Mouse (Mus musculus) hindlimb bud, embryonic 11.5 days (tissue): ENCODE results near the gene Fbxl18.
"Not testable (repeated sequence)": the region's sequence is repeated elsewhere in the genome, so short reads cannot be mapped to it uniquely, and the experiment has no call there.

Experiments
- DNase-seq: peaks from one replicate; pipeline ENCODE4 v3.0.0-alpha.2; 2012; ENCODE audit warnings: low read depth, low spot score; ENCODE audit errors: extremely low spot score

The Fbxl18 gene

DNA sequence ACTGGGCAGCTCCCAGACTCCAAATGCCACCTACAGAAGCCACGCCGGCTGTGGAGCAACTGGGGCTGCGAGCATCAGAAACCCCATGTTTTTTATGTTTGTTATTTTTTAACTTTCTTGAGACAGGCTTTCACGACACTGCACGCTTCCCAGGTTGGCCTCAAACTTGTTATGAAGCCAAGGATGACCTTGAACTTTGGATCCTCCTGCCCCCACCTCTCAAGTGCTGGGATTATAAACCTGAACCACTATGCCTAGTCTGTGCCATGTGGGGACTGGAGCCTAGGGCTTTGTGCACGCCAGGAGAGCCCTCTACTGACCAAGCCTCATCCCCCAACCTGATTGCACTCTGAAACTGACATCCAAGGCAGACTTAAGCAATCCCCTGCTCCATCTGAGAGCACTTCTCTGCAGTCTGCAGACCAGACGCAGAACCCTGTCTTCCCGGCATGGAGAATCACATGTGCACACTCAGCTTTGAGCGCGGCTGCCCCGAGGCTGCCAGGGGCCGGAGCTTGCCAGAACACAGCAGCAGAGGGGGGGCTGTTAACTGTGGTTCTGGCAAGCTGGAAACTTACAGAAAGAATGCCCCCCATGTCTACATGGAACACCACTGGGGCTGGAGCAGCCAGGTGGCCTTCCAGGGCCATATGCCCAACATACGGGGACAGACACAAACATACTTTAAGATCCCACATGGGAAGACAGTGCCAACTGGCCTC is 20.3 kb downstream of the Fbxl18 start:
- DNase-seq: no peak

GRCm38 (mm10) chr5:142873718-142874117 is 21.5 kb downstream of the Fbxl18 start:
- DNase-seq: no peak

DNA sequence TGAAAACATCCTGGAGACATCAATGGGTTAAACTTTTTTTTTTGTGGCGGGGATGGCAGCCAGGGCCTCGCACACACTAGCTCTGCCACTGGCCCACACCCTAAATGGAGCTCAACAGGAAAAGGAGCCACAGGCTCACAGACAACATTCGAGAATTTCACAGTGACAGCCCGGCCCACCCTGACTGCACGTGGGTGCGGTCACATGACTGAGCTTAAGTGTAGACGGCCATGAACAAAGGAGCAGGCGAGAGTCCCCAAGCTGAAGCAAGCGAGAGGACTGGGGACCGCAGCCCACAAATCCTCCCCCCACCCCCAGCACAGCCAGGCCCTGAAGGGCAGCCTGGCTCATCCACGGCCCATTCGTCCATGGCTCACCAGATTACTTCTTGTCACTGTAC is 23.5 kb downstream of the Fbxl18 start:
- no peak for DNase-seq

GRCm38 (mm10) chr5:142869463-142869862 is 25.8 kb downstream of the Fbxl18 start:
- peak; percentile 41 for DNase-seq

GRCm38 (mm10) chr5:142857763-142858229 is 37.4 kb downstream of the Fbxl18 start:
- DNase-seq: no peak

DNA sequence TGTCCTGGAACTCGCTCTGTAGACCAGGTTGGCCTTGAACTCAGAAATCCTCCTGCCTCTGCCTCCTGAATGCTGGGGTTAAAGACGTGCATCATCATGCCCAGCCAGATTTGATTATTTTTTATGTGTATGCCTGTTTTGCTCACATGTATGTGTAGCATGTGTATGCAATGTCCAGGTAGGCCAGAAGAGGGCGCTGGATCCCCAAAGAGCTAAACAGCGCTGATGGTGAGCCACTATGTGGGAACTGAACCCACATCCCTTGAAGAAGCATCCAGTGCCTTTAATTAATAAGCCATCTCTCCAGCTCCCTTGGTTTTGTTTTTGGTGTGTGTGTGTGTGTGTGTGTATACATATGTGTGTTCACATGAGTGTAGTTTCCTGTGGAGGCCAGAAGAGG is 38.8 kb downstream of the Fbxl18 start:
- no peak for DNase-seq

- no peak for DNase-seq
These were observed 40.3 kb downstream of the Fbxl18 start for GRCm38 (mm10) chr5:142854877-142855276.

GRCm38 (mm10) chr5:142853585-142853984 is 41.6 kb downstream of the Fbxl18 start:
- DNase-seq: no peak

DNA sequence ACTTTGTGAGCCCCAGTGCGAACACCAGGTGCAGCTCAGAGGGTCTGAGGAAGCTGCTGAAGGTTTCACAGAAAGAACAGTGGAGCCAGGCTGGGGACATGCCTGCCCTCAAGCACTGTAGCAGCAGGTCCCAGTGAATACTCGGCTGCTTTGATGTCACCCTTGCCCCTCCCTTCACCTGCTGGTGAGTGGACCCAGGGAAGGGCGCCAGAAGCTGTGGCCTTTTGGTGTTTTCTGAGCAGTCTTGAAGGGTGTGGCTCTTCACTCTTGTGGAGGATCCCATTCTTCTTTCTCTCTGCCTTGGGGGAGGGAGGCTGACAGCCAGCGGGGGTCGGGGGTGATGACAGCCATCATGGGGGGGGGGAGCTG is 43.6 kb downstream of the Fbxl18 start:
- DNase-seq: no peak

GRCm38 (mm10) chr5:142850916-142851680 is 44.1 kb downstream of the Fbxl18 start:
- DNase-seq: no peak

DNA sequence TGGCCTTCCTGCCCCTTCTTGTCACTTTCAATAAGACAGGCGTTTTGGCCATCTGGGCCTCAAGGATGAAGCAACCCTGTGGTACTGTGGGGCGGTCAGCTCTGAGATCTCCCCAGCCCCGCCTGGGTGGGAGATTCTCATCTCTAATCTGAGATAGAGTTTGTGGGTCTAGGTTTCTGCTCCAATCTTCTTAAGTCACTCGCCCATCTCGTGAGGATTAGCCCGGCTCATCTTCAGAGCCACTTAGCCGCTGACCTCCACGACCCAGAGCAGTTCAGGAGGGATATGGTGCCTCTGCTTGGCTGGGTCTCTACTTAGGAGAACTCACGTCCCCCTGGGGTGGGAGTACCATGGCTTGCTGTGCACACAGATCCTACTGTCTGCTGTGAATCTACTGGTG is 44.7 kb downstream of the Fbxl18 start:
- no peak for DNase-seq

DNA sequence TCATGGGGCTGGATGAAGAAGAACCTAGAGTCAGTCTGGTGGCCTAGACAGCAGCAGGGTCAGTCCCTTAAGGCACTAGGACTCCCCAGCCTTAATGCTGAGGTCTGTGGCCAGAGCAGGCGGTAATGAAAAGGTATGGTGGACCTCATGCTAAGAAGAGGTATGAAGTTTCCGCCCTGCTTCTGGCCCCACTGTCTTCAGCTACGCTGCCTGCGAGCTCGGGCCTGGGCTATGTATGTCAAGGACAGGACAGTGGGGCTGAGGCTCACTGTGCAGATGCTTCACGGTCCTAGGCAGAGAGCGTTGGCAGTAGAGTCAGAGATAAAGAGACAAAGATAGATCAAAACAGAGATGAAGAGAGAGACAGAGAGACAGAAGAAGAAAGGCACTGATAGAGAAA is 46.3 kb downstream of the Fbxl18 start:
- DNase-seq: no peak

GRCm38 (mm10) chr5:142848149-142848548 is 47.1 kb downstream of the Fbxl18 start:
- DNase-seq: no peak

DNA sequence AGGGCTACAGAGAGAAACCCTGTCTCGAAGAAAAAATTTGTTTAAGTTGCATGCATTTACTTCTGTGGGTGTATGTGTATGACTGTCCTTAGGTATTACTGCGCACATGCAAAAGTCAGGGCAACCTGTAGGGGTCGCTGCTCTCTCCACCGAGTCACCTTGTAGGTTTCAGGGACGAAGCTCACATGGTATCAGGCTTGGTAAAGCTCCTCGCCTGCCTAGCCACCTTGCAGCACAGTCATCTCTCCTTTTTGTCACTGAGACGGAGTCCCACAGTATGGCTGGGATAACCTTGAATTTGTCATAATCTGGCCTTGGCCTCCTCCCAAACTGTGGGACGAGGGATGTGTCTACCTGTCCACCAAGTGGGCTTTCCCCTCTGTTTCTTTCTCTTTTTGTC is 50.8 kb downstream of the Fbxl18 start:
- DNase-seq: no peak

DNA sequence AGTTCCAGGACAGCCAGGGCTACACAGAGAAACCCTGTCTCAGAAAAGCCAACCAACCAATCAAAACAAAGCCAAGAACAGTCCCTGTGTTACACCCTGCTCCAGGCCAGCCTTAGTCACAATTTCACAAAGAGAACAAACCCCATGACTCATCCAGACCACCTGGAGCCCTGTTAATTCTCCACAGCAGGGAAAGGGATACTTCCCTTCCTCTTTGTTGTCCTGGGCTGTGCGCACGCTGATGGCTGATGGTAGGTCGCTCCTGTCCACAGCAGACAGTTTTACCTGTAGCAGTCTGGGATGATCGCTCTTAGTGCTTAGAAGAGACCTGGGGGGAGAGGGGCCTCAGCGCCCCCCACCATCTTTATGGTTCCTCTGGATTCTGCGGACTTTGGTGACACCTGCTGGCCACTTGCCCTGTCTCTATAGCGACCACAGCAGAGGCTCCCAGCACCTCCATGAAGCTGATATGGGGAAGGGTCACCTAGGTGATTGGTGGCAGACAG is 53.0 kb downstream of the Fbxl18 start:
- no peak for DNase-seq

DNA sequence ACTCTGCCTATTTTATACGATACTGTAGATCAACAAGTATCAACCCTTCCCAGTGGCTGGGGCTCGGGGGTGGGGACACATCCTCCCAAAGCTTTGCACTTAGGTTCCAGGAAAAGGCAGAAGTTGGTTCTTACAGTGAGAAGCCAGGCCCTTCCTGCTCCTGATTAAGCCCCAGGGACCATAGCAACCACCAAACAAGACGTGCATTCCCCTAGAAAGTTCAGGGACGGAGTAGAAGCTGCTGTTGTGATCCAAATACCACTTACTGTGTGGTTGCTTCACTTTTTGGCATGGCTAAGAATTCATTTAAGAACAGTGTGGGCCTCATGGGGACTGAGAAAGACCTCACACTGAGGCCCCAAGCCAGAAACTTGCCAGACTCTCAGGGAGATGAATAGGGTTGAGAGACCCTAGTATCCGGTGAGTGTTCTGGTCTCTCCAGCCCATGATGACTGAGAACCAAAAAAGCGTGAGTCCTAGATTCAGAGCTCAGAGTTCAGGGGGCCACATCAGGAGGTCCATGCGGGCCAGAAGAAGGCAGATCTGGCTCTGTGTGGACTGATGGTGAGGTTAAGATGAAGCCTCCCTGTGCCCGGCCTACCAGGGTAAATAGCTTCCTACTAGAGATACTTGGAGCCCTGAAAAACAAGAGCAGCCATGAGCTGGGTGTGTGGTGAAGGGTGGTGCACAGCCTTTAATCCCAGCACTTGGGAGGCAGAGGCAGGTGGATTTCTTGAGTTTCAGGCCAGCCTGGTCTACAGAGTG is 53.7 kb downstream of the Fbxl18 start:
- no peak for DNase-seq

- DNase-seq: not testable (repeated sequence)
These were observed 57.8 kb downstream of the Fbxl18 start for GRCm38 (mm10) chr5:142837427-142837826.

GRCm38 (mm10) chr5:142836891-142837290 is 58.3 kb downstream of the Fbxl18 start:
- no peak for DNase-seq

DNA sequence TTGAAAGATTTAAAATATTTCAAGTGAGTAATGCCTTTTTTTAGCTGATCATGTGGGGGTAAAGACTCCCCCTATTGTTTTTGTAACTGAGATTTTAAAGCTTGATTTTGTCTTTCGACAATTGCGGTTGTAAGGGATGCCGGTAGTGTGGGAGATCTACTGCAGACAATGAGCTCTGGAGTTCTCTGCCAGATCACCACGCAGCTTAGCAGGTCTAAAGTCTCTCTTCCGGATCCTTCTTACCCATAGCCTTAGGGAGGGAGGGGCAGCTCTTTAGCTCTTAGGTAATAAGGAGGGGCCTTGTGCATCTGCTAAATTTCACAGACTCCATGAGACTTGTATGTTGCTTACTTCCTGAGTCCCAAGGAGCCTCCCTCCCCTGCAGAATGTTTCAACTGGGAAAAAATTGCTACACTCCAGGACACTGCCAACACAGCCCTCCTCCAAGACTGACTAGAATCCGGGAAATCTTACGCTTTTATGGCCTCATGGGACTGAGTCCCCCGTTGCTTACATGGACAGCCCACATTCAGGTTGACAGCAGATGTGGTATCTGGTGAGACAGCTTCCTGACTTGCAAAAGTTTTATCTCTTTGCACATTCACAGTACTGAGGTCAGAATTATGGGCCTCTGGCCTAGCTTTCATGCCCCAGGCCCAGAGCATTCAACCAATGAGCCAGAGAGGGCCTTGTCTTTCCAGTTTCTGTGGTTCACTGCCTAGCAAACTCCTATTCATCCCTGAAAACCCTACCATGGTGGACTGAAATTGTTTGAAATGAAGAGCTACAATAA is 61.4 kb downstream of the Fbxl18 start:
- DNase-seq: no peak

- DNase-seq: no peak
These were observed 69.1 kb downstream of the Fbxl18 start for GRCm38 (mm10) chr5:142826131-142826530.

DNA sequence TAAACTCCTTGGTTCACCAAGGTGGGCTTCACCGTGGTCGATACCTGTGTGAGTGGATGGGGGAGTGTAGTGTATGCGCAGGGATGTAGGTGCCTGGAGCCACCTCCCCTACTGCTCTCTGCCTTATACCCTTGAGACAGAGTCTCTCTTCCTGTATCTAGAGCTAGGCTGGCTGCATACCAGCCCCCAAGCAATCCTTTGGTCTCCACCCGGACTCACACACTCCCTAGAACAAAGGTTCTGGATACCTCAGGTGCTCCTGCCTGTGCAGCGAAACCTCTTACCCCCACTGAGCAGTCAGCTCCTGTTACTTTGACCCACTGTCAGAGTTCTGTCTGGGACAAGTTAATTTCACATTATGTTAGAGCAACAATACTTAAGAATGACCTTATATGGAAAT is 69.6 kb downstream of the Fbxl18 start:
- DNase-seq: no peak
